In genomic region chr5:115278785-115279184, GRCm38 (mm10) we compare ENCODE assay signal across 6 mouse cellular contexts.
"Had no signal": no experiment of that assay in that cellular context is flagged by ENCODE, and none has a peak within 500 bp of the region (broad histone marks: within the 10 kb centered on the region; RNA-seq: fewer than 3 reads in every experiment).

No protein-coding gene starts in this region.

- H3K27me3 ChIP-seq: liver, embryonic 12.5 days; lung, embryonic 15.5 days; megakaryocyte, embryonic 14.5 days; neural tube, embryonic 13.5 days; neural tube, embryonic 15.5 days had no signal

- H3K27ac ChIP-seq: lung, embryonic 15.5 days; macrophage; neural tube, embryonic 13.5 days had no signal

- H3K9me3 ChIP-seq: liver, embryonic 12.5 days; lung, embryonic 15.5 days; megakaryocyte, embryonic 14.5 days; neural tube, embryonic 13.5 days; neural tube, embryonic 15.5 days had no signal
